Mouse (Mus musculus) urinary bladder, postnatal 10 days (tissue): Measurements from ENCODE around the gene Tdrd1.
"Not testable (repeated sequence)": the region's sequence is repeated elsewhere in the genome, so short reads cannot be mapped to it uniquely, and the experiment has no call there.

Experiments used
- DNase-seq: peaks from one replicate; pipeline ENCODE4 v3.0.0; 2022; ENCODE audit warnings: low spot score

Tdrd1 gene

DNA sequence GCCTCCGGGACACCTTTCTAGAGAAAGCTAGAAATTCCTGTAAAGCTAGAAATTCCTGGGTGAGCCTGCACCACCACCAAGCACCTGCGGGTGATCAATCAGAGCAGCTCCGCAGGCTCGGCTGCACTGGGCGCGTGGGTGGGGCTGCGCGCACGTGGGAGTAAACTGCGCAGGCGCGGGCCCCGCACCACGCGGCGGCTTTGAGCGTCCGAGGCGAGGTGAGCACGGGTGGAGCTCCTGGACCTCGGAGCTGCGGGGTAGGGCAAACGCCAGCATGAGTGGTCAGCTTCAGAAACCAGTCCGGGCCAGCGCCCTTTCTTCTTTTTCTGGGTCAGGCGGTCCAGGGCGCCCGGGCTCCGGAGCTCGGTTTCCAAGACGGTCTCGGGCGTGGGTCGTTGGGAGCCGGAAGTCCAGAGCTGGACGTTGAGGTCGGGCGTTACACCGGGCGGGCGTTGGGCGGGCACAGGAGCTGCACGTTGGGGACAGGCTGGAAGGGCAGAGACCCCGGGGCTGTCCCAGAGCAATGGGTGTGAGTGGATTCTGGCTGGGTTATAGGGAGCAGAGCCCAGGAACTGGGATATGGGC, at the start of gene Tdrd1:
Gene Tdrd1 (plus strand): TSS at position 163 of the 585 bp plus-strand sequence.
- DNase-seq: no peak

DNA sequence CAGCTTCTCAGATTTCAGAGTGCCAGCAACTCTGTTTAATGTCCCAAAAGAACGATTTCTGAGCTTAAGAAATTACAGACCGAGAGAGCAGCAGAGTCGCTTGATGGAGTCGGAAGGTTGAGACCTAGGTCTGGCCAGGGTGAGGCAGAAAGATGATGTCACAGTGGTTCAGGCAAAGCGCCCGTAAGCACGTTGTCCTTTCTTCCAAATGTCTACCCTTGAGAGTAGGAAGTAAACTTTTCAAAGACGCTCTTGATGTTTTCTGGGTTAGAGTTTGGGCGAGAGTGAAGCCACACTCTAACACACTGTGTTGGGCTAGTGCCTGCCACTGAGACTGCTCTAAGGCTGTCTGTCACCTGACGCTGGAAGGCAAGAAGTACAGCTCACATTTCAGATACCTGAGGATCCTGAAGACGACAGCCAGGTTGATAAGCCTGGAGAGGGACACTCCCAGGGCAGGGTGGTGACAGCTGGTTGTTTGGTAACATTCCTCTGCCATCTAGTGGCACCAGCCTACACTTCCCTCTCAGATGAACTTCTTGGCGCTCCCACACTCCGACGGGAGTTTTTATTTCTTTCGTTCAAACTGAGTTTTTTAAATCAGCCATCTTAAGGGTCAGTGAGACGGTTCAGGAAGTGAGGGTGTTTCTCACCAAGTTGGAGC, 49.2 kb upstream of the Tdrd1 start:
- no peak for DNase-seq

DNA sequence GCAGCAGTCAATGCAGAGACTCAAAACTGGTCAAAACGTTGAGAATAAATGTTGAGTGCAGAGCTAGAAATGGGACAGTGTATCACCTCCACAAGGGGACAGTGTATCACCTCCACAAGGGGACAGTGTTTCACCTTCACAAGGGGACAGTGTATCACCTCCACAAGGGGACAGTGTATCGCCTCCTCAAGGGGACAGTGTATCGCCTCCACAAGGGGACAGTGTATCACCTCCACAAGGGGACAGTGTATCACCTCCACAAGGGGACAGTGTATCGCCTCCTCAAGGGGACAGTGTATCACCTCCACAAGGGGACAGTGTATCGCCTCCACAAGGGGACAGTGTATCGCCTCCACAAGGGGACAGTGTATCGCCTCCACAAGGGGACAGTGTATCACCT, 47.5 kb upstream of the Tdrd1 start:
- not testable (repeated sequence) for DNase-seq

DNA sequence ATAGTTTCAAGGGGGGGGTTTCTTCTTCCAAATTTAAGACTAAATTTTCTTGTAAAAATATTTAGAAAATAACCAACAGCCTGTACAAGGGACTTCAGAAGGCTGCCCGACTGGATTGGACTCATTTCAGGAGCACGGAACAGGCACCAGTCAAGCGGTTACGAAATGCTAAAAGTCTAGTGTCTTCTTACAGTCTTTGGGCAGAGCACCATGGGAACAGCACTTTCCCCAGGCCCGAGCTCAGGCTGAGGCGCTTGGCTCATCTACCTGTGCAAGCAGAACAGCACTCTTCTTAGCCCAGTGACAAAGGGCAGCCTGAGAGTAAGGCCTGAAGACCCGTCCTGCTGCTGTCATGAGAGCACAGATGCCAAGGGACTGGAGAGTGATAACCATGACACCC, 38.1 kb upstream of the Tdrd1 start:
- DNase-seq: no peak

DNA sequence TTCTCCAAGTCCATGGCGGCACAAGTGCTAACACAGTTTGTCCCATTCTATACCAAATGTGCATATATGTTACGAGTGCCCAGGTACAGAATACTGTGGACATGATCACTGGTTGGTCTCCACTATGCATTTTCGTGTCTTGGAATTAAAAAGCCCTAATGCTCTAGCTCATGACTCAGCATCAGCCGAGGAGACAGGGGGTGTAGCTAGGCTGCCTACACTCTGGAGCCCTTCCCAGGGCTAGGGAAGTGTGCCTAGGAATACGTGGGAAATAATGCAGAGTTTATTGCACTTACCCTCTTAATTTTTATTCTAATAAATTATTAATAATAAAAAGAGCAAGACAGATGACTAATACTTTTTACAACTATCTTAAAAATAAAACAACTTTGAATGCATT, 37.1 kb upstream of the Tdrd1 start:
- DNase-seq: no peak

DNA sequence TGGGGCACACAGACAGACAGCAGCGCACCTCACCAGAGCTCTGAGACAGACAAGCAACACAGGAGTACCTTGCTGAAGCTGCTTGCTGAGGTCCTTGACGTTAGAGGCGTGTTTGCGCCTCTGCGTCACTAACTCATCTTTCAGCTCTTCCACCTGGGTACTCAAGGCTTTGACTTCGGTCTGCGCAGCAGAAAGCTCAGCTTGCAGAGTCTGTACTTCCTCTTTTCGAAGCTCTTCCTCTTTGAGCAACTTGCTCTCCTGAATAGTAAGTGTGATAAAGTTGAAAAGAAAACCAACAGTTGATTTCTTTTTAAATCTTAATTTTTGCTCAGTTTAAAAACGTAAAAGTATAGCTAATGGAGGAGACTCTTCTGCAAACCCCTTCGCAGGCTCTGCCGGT, 28.6 kb upstream of the Tdrd1 start:
- DNase-seq: no peak

DNA sequence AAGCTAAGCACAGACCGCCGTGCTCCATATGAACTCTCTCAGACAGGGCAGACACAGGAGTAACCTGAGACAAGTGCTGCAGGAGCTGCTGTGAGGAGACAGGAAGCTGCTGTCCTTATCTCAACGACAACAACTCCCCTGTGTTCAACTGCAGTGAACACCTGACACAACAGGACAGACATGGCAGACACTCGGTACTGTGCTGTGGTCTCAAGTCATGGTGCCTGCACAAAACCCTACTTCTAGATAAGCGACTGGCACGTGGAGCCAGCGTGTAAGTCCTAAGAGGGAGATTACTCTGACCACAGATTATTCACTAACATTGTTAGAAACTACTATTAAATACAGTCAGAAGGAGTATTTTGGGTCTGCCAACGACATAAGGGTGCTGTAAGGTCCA, 25.8 kb upstream of the Tdrd1 start:
- DNase-seq: no peak

DNA sequence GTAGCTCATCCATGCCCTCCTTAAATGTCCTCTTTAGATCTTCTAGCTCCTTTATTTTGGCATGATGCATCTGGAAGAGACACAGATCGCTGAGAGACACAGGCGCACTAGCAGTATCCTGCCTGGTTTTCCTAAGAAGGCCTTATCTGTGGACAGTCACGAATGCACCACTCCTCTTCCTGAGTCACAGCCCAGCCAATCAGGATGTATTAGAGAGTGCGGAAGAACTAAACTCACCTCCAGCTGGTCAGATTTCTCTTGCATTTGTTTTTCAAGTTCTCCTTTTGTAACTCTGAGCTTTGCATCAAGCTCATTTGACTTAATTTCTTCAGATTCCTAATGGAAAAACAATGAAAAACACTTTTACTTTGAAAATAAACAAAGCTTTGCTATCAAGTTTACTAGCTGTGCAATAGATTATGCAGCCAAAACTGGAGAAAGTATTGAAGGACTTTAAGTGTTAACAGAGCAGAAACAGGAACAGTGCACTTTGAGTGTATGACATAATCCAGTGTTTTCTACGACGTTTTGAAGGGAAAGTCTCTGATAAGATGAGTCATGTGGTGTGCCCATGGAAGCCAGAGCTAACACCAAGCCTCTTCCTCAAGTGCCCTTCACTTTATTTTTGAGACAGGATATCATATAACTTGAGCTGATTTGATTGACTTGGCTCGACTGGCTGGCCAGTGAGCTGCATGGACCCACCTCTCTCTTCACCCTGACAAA, 24.9 kb upstream of the Tdrd1 start:
- no peak for DNase-seq

DNA sequence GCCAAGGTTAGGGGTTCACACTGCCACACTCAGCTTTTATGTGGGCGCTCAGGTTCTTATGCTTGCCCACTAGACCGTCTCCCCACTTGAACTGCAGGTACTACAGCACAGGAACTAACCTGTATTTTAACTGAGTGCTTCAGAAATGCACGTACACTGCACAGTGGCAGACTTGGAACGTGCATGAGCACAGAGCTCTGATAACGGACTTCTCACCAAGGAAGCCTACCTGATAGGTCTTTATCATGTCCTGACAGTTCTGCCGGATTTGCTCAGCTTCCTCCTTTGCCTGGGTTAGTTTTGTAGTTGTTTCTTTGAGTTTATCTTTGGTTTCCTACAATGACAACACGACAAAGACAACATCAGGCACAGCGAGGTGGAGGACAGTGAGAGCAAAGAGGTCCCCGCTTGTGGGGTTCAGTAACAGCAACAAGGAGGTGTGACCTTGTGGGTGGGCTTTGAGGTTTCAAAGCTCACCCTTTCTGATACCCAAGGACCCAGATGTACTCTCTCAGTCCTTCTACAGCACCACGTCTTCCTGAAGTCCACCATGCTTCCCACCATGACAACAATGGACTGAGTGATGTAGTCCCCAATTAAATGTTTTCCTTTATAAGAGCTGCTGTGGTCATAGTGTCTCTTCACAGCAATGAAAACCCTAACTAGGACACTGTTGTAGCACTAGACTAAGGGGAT, 24.2 kb upstream of the Tdrd1 start:
- DNase-seq: no peak

DNA sequence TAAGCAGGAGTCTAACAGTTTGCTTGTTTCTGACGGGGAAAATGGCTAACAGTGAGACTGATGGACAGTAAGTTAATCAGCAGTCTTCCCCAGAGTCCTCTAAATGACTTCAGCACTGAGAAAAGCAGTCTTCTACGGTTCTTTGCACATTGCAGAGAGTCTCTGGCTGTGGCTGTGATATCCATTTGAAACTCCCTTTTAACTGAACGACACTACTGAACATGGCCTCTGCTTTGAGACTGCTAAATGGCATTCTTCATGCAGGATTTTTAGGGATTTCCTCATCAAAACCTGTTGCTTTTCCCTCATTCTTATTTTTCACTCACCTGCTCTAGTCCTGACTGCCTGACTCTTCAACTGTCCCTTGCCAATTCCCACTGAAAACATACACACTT, 23.7 kb upstream of the Tdrd1 start:
- no peak for DNase-seq

DNA sequence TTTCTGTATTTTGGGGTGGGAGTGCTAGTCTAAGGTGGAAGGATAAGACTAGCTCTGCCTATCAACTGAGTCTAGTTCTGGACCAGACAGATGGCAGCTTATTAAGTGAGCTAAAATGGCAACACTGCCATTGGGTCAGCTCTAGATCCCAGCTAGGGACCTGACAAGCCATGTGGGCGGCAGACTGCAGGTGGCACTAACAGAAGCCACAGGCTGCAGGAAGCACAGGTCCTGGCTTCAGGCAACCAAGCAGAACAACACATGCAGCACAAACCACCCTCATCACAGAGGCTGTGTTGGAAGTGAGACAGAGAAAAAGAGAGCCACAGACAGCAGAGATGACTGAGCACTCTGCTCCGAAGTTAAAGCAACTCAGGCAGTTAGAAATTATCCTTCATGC, 20.6 kb upstream of the Tdrd1 start:
- DNase-seq: no peak

DNA sequence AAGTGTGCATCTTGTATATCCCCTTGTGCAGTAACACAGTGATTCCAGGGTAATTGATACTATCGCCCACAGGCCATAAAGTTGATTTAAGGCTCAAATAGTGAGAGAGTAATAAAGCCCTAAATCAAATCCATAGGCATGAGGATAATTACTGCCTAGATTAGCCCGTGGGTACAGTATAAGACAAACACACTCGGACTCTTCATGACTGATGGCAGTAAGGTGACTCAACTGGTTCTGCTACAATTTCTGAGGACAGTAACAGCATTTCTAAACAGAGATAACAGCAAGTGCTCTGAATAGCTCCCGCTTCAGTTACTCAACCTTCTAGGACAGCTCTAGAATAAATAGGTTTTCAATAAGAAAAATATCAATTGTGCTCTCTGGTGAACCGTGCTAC, 18.9 kb upstream of the Tdrd1 start:
- no peak for DNase-seq

DNA sequence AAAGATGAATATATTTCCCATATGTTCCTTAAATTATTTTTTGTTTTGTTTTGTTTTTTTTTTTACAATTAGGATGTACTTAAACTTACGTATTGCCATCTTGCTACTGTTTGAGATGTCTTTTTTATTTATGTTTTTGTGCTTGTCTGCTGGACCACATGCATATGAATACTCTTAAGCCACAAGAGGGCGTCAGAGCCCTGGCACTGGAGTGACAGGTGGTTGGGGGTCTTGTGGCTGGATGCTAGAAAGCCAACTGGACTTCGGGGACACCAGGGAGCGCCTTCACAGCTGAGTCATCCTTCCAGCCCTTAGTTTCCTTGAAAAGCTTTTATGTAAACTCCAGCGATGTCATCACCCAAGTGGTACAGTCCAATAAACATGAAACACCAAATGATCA, 17.2 kb upstream of the Tdrd1 start:
- no peak for DNase-seq

DNA sequence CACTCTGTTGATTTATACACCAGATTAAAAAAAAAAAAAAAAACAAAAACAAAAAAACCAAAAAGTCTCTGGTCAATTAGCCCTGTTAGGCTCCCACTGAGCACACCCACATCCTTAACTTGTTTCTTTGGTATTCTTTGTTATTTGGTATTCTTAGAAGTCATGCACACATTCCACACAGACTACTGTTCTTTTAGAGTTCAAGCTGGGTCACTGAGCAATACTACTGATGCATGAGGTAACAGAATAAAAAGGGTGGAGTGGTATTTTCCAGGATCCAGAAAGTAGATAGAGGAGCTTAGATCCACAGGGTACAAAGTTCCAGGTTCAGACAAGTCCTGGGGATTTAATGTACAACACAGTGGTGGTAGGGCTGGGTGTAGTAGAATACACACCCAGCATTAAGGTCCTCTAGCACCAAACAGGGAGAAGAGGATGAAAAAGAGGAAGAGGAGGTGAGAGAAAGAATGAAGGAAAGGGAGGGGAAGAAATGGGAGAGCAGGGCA, 15.3 kb upstream of the Tdrd1 start:
- DNase-seq: no peak

DNA sequence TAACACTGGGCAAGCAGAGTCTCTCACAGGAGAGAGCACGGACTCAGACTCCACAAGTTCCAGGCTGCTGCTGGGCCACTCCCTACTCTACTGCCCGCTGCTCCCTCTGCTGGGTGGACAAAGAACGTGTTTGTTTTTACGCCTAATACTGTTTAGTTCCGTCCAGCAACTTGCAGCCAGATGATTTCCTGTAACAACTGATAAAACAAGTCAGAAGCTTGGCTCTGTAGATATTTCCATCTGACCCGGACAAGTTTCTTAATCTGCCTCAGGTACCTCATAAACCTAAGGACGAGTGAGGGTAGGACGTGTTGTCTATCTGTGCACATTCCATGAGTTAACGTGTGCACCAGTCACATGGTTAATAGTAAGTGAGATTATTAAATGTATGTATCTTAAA, 14.4 kb upstream of the Tdrd1 start:
- peak; percentile 18 for DNase-seq

DNA sequence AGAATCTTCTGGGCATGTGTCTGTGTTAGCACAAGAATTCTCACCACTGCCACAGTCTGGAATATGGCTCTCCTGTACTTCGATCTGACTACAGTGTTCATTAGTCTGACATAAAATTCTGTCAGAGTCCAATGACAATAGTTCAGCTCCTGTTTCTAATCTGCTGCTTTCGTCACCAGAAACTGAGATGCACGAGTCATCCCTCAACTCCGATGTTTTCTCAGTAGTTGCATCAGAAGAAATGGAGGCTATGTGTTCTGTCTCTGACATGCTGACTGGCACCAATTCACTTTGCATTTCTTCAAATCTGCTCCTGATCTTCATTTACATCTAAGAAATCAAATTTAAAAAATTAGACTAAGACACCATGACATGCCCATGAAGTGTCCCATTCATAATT, 12.6 kb upstream of the Tdrd1 start:
- DNase-seq: no peak

DNA sequence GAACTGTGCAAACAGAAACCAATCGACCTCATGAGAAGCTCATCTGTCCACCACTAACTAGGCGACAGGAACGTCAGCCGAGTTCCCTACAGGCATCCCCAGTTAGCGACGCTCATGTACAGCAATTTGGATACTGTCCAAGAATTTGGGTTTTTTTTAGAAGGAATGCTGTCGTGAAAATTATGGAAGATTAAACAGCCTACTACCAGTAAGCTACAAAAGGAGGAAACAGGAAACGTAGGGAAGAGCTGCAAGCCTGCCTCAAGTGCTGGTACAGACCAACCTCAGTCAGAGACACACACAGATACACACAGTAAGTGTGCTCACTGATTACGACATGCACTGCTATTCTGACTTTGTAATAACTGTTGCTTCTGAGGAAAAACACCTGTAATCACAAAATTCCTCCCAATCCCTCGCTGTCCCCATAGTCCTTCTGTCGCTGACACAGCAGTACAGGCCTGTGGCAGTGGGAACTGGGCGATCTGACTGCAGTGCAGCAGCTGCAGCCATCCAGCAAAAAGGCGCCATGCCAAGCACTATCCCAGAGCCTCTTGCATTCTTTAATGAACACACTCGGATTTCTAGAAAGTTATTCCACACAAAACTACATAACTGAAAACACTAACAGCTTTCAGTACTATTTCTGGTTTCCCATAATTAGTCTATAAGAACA, 8.0 kb upstream of the Tdrd1 start:
- DNase-seq: no peak

DNA sequence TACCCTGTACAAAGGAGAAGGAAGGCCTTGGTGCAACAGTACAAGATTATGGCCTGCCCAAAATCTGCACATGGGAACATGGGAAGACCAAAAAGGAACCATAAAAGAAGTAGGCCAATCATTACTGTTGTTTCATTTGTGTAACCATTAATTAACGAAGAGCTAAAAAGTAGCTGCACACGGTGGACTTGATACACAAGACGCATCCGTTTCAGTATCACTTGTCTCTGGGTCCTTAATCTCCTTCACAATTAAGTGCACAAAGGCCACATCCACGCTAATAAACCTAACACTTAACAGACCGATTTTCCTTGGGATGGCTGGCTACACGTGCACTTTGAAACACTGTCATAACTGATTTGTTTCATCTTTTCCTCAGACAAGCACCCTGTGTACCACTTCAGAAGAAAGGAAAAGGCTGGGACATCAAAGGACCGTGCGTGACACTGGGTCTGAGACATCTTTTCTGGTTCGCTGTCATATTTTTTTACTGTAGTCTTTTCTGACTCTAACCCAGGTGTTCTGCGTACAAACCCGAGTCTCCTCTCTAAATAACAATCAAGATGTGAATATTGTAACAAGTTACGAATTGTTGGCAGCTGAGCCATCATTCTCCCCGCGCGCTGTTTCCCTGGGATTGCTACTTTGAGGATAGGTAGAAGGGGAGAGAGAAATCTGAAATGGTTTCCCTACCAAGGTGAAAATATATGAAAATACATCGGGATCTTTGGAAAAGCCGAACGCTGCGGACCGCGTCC, 4.8 kb upstream of the Tdrd1 start:
- no peak for DNase-seq

DNA sequence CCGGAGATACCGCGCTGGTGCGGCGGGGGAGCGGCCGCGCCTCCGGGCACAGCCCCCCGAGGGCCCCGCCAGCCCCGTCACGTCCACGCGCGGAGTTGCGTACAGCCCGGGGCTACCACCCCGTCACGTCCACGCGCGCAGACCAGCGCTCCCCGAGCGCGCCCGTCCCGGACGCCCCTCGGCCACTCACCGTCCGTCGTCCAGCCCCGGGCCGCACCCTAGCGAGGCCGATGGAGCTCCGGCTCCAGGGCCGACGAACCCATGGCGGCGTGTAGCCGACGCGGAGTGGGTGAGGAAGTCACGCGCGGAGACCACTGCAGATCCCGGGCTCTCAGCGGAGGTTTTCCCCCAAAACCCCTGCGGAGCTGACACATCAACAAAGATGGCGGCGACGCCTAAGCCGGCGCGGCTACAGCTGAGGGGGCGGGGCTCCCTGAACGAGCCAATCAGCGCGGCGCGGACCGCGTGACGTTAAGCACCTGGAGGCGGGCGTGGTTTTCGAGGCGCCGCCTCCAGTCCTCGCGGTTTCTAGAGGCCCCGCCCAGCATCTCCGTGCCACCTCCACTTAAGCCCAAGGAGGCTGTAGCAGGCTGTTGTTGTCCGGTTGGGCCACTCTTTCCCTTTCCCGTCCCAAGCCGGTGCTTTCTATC, 4.1 kb upstream of the Tdrd1 start, which contains the start of gene Ccdc186:
Gene Ccdc186 (minus strand): TSS at position 393 of the 650 bp plus-strand sequence.
- DNase-seq: peak; percentile 93

DNA sequence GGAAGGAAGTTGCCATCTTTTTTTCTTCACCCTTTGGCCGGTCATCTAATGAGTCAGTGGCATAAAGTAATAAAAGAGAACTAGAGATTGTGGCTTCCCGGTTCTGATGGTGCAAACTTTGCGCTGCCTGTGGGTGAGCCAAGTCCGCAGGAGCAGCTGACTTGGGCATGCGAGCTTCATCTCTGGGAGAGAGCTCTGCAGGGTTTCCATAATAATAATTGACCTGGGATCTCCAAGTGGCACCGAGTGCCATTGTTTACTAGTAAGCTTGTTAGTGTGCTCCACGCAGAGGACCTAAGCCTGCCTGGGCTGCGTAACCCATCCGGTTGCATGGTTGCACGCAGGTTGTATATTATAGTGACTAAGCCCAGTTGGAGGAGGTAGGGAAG, 3.6 kb upstream of the Tdrd1 start:
- no peak for DNase-seq

DNA sequence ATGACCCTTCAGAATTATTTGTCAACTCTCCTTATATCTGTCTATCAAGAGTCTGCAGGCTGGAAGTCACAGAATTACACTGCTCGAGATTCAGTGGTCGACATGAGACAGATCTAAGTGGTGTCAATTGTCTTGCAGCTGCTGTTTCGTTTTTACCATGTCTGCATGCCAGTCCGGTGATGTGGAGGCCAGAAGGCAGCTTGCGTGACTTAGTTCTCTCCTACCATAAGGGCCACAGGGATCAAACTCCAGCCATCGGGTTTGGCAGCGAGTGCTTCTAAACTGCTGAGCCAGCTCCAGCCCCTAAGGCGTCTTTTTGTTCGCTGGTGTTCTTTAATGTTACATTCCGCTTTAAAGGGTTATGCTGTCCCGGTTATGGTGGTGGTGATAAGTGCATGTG, 2.3 kb downstream of the Tdrd1 start:
- DNase-seq: no peak
